Mouse (Mus musculus): ENCODE results near the gene Trim28. TPM values are rescaled to one million over a fixed set of nuclear protein-coding genes. Genes with fewer than 3 reads are reported as not detected.

Trim28 gene
- total RNA-seq (2021), result 100 to 1,000 TPM; 252 to 265 TPM

GRCm38 (mm10) chr7:12998851-12999250 is at the start of gene Trim28:
Gene Trim28, plus strand, starts transcription at chr7:12999114.
- DNase-seq (ENCODE audit: extremely low spot score in 1 of 2, low spot score in 2 of 2), result no peak
- intact Hi-C loops (cut with DNase I), result no loop called here

- DNase-seq (ENCODE audit: extremely low spot score in 1 of 2, low spot score in 2 of 2), result no peak
- intact Hi-C loops (cut with DNase I), result no loop called here
Observed at GRCm38 (mm10) chr7:12949872-12950229, 49.1 kb upstream of the Trim28 start.

DNA sequence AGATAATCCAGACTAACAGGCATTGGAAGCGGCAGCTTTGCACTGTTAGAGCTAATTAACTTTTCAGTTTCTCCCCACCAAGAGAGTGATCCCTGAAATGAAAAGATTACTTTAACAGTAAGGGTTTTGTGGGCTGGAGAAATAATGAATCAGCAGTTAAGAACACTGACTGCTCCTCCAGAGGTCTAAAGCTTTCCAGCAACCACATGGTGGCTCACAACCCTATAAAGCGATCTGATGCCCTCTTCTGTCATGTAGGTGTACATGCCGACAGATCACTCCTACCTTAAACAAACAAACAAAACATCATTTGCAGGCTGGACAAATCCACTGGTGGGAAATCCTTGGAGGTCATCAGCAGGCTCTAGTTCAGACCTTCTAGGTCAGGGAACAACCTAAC is 44.0 kb upstream of the Trim28 start:
- DNase-seq (ENCODE audit: extremely low spot score in 1 of 2, low spot score in 2 of 2), result no peak
- intact Hi-C loops (cut with DNase I), result no loop called here

DNA sequence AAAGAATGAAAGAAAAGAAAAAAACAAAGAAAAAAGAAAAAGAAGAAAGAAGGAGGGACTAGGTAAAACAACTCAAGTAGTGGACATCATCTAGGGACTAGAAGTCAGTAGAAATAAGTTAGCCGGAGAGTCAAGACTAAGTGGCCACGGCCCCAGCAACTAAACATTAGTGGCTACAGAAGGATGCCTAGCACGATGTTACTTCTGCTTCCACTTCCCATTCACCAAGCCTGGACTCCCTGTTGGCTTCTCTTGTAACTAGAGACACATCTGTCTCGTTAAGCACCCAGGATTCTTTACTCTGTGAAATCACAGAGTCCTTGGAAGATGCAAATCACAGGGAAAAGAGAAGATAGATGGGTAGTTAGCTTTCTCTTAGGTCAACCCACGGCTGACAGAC is 41.4 kb upstream of the Trim28 start:
- DNase-seq (ENCODE audit: extremely low spot score in 1 of 2, low spot score in 2 of 2), result no peak
- intact Hi-C loops (cut with DNase I), result no loop called here

- intact Hi-C loops (cut with DNase I), result no loop called here
Observed at GRCm38 (mm10) chr7:12958948-12959347, 40.0 kb upstream of the Trim28 start.

GRCm38 (mm10) chr7:12959718-12960117 is 39.2 kb upstream of the Trim28 start:
- DNase-seq (ENCODE audit: extremely low spot score in 1 of 2, low spot score in 2 of 2), result no peak

More at GRCm38 (mm10) chr7:12958948-12959347, 40.0 kb upstream of the Trim28 start:
- no peak for DNase-seq (ENCODE audit: extremely low spot score in 1 of 2, low spot score in 2 of 2)

DNA sequence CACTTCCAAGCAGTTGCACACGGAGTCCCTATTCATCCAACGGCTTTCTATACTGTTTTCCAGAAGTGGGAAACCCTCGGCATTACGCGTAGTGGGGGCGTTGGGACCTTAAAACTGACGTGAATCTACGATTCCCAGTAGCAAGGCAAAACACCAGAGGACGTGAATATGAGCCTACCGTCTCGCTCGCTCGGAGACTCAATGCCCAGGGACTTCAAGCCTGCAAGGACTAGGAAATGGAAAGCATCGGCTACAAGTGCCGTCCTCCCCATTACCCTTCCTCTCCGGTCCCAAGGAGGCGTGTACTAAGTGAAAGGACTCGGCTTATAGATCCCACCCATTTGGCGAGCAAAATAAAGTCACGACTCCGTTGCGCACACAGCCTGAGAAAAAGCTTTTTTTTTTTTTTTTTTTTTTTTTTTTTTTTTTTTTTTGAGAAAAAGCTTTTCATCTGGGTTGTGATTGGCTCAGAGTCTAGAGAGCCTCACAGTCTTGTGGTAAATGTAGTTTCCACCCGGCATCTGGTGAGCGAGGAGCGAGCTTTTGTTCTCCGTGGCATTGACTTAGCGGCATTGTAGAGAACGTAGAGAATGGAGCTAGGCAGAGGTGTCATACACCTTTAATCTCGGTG is 37.3 kb upstream of the Trim28 start:
- DNase-seq (ENCODE audit: extremely low spot score in 1 of 2, low spot score in 2 of 2), result peak; percentile 33 to 63
- intact Hi-C loops (cut with DNase I), result loop anchor here (10.0 kb wide), 1 partner anchor 47 kb away; no protein-coding TSS in a partner anchor

More at GRCm38 (mm10) chr7:12959718-12960117, 39.2 kb upstream of the Trim28 start:
- intact Hi-C loops (cut with DNase I), result loop anchor here (10.0 kb wide), 1 partner anchor 45 kb away; no protein-coding TSS in a partner anchor

- DNase-seq (ENCODE audit: extremely low spot score in 1 of 2, low spot score in 2 of 2), result peak; percentile 92 to 95
- intact Hi-C loops (cut with DNase I), result loop anchor here (10.0 kb wide), 1 partner anchor 51 kb away; no protein-coding TSS in a partner anchor
Observed at GRCm38 (mm10) chr7:12965678-12966091, 33.2 kb upstream of the Trim28 start, which contains the start of gene Zfp324. Gene Zfp324, plus strand, starts transcription at chr7:12965838.

- DNase-seq (ENCODE audit: extremely low spot score in 1 of 2, low spot score in 2 of 2), result peak; percentile 33 to 82
- intact Hi-C loops (cut with DNase I), result loop anchor here (10.0 kb wide), 1 partner anchor 51 kb away; no protein-coding TSS in a partner anchor
Observed at GRCm38 (mm10) chr7:12966104-12966845, 32.6 kb upstream of the Trim28 start.

- no peak for DNase-seq (ENCODE audit: extremely low spot score in 1 of 2, low spot score in 2 of 2)
- intact Hi-C loops (cut with DNase I), result no loop called here
Observed at GRCm38 (mm10) chr7:12970906-12971305, 28.0 kb upstream of the Trim28 start.

DNA sequence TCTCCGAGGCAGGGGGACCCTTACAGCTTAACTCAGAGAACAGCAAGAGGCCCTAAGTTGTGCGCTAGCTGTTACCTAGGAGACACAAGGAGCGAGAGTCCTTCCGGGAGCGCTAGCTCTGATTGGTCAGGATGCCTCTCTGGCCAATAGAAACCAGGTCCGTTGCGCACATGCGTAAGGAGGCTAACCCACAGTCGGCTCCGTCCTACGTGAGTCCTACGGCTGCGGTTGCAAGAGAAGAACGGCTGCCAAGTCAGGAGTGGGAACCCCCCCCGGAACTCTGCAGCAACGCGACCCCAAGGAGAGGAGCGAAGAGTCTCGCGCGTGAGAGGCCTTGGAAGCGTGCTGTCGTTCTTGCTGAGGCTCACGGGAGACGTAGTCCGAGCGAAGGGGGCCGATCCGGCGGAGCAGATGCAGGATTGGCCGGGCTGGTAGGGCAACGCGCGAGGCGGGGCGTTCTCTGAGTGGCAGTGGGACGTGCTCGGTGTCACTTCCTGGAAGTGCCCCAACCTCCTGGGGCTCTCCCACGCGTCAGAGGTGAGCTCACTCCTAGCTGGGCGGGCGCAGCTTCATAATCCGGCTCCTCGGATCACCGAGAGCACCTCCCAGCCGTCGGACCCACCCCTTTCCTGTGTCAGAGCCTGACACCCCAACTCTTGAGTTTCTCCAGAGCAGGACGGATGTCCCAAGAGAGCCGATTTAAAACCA is 21.1 kb upstream of the Trim28 start, which contains the start of gene Zfp446:
Gene Zfp446, plus strand, starts transcription at position 167 of the 708 bp plus-strand sequence.
- intact Hi-C loops (cut with DNase I), result no loop called here

DNA sequence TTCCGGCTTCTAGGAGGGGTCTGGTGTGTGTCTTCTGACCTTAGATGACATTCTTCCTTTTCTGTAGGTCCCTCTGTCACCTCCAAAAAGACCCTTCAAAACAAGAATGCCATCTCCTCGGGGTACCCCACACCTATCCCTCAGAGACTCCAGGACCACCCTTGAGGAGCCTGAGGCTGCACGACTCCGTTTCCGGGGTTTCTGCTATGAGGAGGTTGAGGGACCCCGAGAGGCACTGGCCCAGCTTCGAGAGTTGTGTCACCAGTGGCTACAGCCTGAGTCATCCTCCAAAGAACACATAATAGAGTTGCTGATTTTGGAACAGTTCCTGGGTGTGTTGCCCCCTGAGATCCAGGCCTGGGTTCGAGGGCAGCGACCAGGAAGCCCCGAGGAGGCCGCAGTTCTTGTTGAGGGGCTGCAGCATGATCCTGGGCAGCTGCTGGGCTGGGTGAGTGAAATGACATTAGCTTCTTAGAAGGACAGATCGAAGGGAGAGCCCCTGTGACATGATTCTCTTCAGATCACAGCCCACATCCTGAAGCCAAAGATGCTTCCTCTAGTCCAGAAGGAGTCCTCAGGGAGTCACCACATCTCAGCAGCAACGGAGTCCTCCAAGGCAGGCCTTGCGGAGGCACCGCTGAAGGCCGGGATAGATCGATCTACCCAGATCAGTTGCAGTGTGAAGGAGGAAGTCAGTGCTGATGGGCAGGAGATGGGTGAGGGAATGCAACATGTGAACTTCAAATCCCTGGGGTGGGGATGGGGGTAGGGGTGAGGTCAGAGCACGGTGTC is 19.8 kb upstream of the Trim28 start:
- DNase-seq (ENCODE audit: extremely low spot score in 1 of 2, low spot score in 2 of 2), result peak in 1 of 2 experiments; percentile 37
- intact Hi-C loops (cut with DNase I), result no loop called here

More for the DNA sequence above, 21.1 kb upstream of the Trim28 start, which contains the start of gene Zfp446:
- peak; percentile 97 to 100 for DNase-seq (ENCODE audit: extremely low spot score in 1 of 2, low spot score in 2 of 2)

GRCm38 (mm10) chr7:12979776-12980175 is 19.1 kb upstream of the Trim28 start:
- peak in 1 of 2 experiments; percentile 51 for DNase-seq (ENCODE audit: extremely low spot score in 1 of 2, low spot score in 2 of 2)
- intact Hi-C loops (cut with DNase I), result no loop called here

- intact Hi-C loops (cut with DNase I), result no loop called here
- DNase-seq (ENCODE audit: extremely low spot score in 1 of 2, low spot score in 2 of 2), result no peak
Observed at GRCm38 (mm10) chr7:12980291-12980690, 18.6 kb upstream of the Trim28 start.

- no peak for DNase-seq (ENCODE audit: extremely low spot score in 1 of 2, low spot score in 2 of 2)
- intact Hi-C loops (cut with DNase I), result no loop called here
Observed at GRCm38 (mm10) chr7:12985724-12986123, 13.2 kb upstream of the Trim28 start.

DNA sequence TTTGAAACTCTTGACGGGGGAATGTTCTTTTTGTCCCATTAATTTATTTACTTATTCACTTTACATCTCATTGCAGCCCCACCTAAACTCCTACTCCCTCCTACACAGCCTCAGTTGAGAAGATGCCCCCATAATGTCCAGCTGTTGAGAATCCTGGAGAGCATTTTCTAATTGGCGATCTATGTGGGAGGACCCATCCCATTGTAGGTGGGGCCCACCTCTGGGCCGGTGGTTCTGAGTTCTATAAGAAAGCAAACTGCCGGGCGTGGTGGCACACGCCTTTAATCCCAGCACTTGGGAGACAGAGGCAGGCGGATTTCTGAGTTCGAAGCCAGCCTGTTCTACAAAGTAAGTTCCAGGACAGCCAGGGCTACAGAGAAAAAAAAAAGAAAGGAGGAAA is 12.0 kb upstream of the Trim28 start:
- no peak for DNase-seq (ENCODE audit: extremely low spot score in 1 of 2, low spot score in 2 of 2)
- intact Hi-C loops (cut with DNase I), result no loop called here

GRCm38 (mm10) chr7:12987409-12988189 is 11.3 kb upstream of the Trim28 start:
- intact Hi-C loops (cut with DNase I), result no loop called here

GRCm38 (mm10) chr7:12992222-12992621 is 6.7 kb upstream of the Trim28 start:
- no peak for DNase-seq (ENCODE audit: extremely low spot score in 1 of 2, low spot score in 2 of 2)
- intact Hi-C loops (cut with DNase I), result no loop called here

More at GRCm38 (mm10) chr7:12987409-12988189, 11.3 kb upstream of the Trim28 start:
- DNase-seq (ENCODE audit: extremely low spot score in 1 of 2, low spot score in 2 of 2), result no peak
